Mouse (Mus musculus): ENCODE results near the gene Fnip1. TPM values are rescaled to one million over a fixed set of nuclear protein-coding genes. Genes with fewer than 3 reads are reported as not detected.
A peak's percentile ranks its signal among the peaks of the same experiment; 100 is the strongest.
"Not testable (repeated sequence)": the region's sequence is repeated elsewhere in the genome, so short reads cannot be mapped to it uniquely, and the experiment has no call there.

Fnip1 gene
- total and polyA plus RNA-seq, 3 experiments, result 1.6 to 74.0 (median 56.1) TPM

- ATAC-seq (ENCODE audit: extremely low read depth, insufficient number of reproducible peaks, low FRiP score, poor library complexity, severe bottlenecking) (no peak), DNase-seq (ENCODE audit: low spot score) (no peak)
- no peaks in the 10 kb centered on the region; the same call in 1 of the 2 replicates for H3K27me3 ChIP-seq (ENCODE audit: insufficient read depth, low read length)
- H3K36me3 ChIP-seq (replicated peaks), result peaks cover 19% of the 10 kb centered on the region
- no peak for TF ChIP-seq CTCF (IDR thresholded peaks at IDR 0.05; ENCODE audit: low read depth, low read length)
- no peak for TF ChIP-seq POLR2AphosphoS5 (IDR thresholded peaks at IDR 0.05; ENCODE audit: insufficient replicate concordance, low read depth, low read length)
- TF ChIP-seq GATA2 (IDR thresholded peaks at IDR 0.05; ENCODE audit: borderline replicate concordance, low read depth, low read length), result no peak
- TF ChIP-seq GATA1 (IDR thresholded peaks at IDR 0.05; ENCODE audit: borderline replicate concordance, low read length), result no peak
- H3K9me3 ChIP-seq (replicated peaks), result no peaks in the 10 kb centered on the region
- peak overlapping the region; percentile 92 for H3K4me3 ChIP-seq (ENCODE audit: low read depth, low read length)
- peaks cover 20% of the 10 kb centered on the region for H3K4me1 ChIP-seq (ENCODE audit: insufficient read depth, low read depth, low read length)
Measured at GRCm38 (mm10) chr11:54439691-54440029, 1.7 kb downstream of the Fnip1 start.

- not testable (repeated sequence) for ATAC-seq (ENCODE audit: extremely low read depth, insufficient number of reproducible peaks, low FRiP score, poor library complexity, severe bottlenecking); H3K4me3 ChIP-seq (ENCODE audit: low read depth, low read length); H3K9me3 ChIP-seq (replicated peaks); DNase-seq (ENCODE audit: low spot score); H3K27me3 ChIP-seq (ENCODE audit: insufficient read depth, low read length); H3K4me1 ChIP-seq (ENCODE audit: insufficient read depth, low read depth, low read length); H3K36me3 ChIP-seq (replicated peaks)
Measured at GRCm38 (mm10) chr11:54450757-54451156, 12.8 kb downstream of the Fnip1 start.

GRCm38 (mm10) chr11:54454516-54454915, 16.5 kb downstream of the Fnip1 start:
- Histone ChIP-seq H3K36me3 (replicated peaks) (peaks cover 11% of the 10 kb centered on the region), H3K27me3 (ENCODE audit: insufficient read depth, low read length) (no peaks in the 10 kb centered on the region), H3K4me3 (ENCODE audit: low read depth, low read length) (no peak overlapping the region), H3K4me1 (ENCODE audit: insufficient read depth, low read depth, low read length) (peaks cover 2% of the 10 kb centered on the region), H3K9me3 (replicated peaks) (no peaks in the 10 kb centered on the region)
- DNase-seq (ENCODE audit: low spot score), result no peak
- no peak for TF ChIP-seq POLR2AphosphoS5 (IDR thresholded peaks at IDR 0.05; ENCODE audit: insufficient replicate concordance, low read depth, low read length)
- no peak for TF ChIP-seq TAL1 (conservative IDR thresholded peaks at IDR 0.05; ENCODE audit: low read depth, low read length)
- TF ChIP-seq GATA2 (IDR thresholded peaks at IDR 0.05; ENCODE audit: borderline replicate concordance, low read depth, low read length), result no peak
- ATAC-seq (ENCODE audit: extremely low read depth, insufficient number of reproducible peaks, low FRiP score, poor library complexity, severe bottlenecking), result no peak

GRCm38 (mm10) chr11:54456875-54457274, 18.9 kb downstream of the Fnip1 start:
- ATAC-seq (ENCODE audit: extremely low read depth, insufficient number of reproducible peaks, low FRiP score, poor library complexity, severe bottlenecking) (no peak), DNase-seq (ENCODE audit: low spot score) (no peak)
- Histone ChIP-seq H3K4me3 (ENCODE audit: low read depth, low read length) (no peak overlapping the region), H3K9me3 (replicated peaks) (0 out of 2 replicates have a peak, but pooled peaks cover 1% of the 10 kb centered on the region), H3K36me3 (replicated peaks) (peaks cover 6% of the 10 kb centered on the region), H3K4me1 (ENCODE audit: insufficient read depth, low read depth, low read length) (peaks cover 2% of the 10 kb centered on the region), H3K27me3 (ENCODE audit: insufficient read depth, low read length) (no peaks in the 10 kb centered on the region)
- no peak for TF ChIP-seq TAL1 (conservative IDR thresholded peaks at IDR 0.05; ENCODE audit: low read depth, low read length)
- no peak for TF ChIP-seq POLR2AphosphoS5 (IDR thresholded peaks at IDR 0.05; ENCODE audit: insufficient replicate concordance, low read depth, low read length)
- TF ChIP-seq GATA2 (IDR thresholded peaks at IDR 0.05; ENCODE audit: borderline replicate concordance, low read depth, low read length), result no peak
- no peak for TF ChIP-seq CTCF (IDR thresholded peaks at IDR 0.05; ENCODE audit: low read depth, low read length)
- TF ChIP-seq GATA1 (IDR thresholded peaks at IDR 0.05; ENCODE audit: borderline replicate concordance, low read length), result no peak

GRCm38 (mm10) chr11:54458168-54458567, 20.2 kb downstream of the Fnip1 start:
- H3K36me3 ChIP-seq (replicated peaks), result peaks cover 11% of the 10 kb centered on the region
- H3K4me3 ChIP-seq (ENCODE audit: low read depth, low read length), result no peak overlapping the region
- peaks cover 6% of the 10 kb centered on the region for H3K9me3 ChIP-seq (replicated peaks)
- ATAC-seq (ENCODE audit: extremely low read depth, insufficient number of reproducible peaks, low FRiP score, poor library complexity, severe bottlenecking), result no peak
- peaks cover 2% of the 10 kb centered on the region for H3K4me1 ChIP-seq (ENCODE audit: insufficient read depth, low read depth, low read length)
- TF ChIP-seq CTCF (IDR thresholded peaks at IDR 0.05; ENCODE audit: low read depth, low read length) (no peak), GATA1 (IDR thresholded peaks at IDR 0.05; ENCODE audit: borderline replicate concordance, low read length) (no peak), TAL1 (conservative IDR thresholded peaks at IDR 0.05; ENCODE audit: low read depth, low read length) (no peak), GATA2 (IDR thresholded peaks at IDR 0.05; ENCODE audit: borderline replicate concordance, low read depth, low read length) (no peak), POLR2AphosphoS5 (IDR thresholded peaks at IDR 0.05; ENCODE audit: insufficient replicate concordance, low read depth, low read length) (no peak)
- H3K27me3 ChIP-seq (ENCODE audit: insufficient read depth, low read length), result no peaks in the 10 kb centered on the region
- DNase-seq (ENCODE audit: low spot score), result no peak

GRCm38 (mm10) chr11:54464557-54465244, 26.7 kb downstream of the Fnip1 start:
- TF ChIP-seq TAL1 (conservative IDR thresholded peaks at IDR 0.05; ENCODE audit: low read depth, low read length), result no peak
- TF ChIP-seq GATA1 (IDR thresholded peaks at IDR 0.05; ENCODE audit: borderline replicate concordance, low read length), result no peak
- TF ChIP-seq GATA2 (IDR thresholded peaks at IDR 0.05; ENCODE audit: borderline replicate concordance, low read depth, low read length), result no peak
- no peak for TF ChIP-seq POLR2AphosphoS5 (IDR thresholded peaks at IDR 0.05; ENCODE audit: insufficient replicate concordance, low read depth, low read length)
- no peak for TF ChIP-seq CTCF (IDR thresholded peaks at IDR 0.05; ENCODE audit: low read depth, low read length)
- Histone ChIP-seq H3K36me3 (replicated peaks) (peaks cover 23% of the 10 kb centered on the region), H3K4me3 (ENCODE audit: low read depth, low read length) (no peak overlapping the region), H3K27me3 (ENCODE audit: insufficient read depth, low read length) (no peaks in the 10 kb centered on the region), H3K4me1 (ENCODE audit: insufficient read depth, low read depth, low read length) (peaks cover 12% of the 10 kb centered on the region), H3K9me3 (replicated peaks) (peaks cover 6% of the 10 kb centered on the region)
- ATAC-seq (ENCODE audit: extremely low read depth, insufficient number of reproducible peaks, low FRiP score, poor library complexity, severe bottlenecking), result no peak
- no peak for DNase-seq (ENCODE audit: low spot score)

GRCm38 (mm10) chr11:54472231-54472630, 34.2 kb downstream of the Fnip1 start:
- no peak for TF ChIP-seq GATA1 (IDR thresholded peaks at IDR 0.05; ENCODE audit: borderline replicate concordance, low read length)
- TF ChIP-seq GATA2 (IDR thresholded peaks at IDR 0.05; ENCODE audit: borderline replicate concordance, low read depth, low read length), result no peak
- no peak for TF ChIP-seq TAL1 (conservative IDR thresholded peaks at IDR 0.05; ENCODE audit: low read depth, low read length)
- TF ChIP-seq POLR2AphosphoS5 (IDR thresholded peaks at IDR 0.05; ENCODE audit: insufficient replicate concordance, low read depth, low read length), result no peak
- no peak for TF ChIP-seq CTCF (IDR thresholded peaks at IDR 0.05; ENCODE audit: low read depth, low read length)
- H3K9me3 ChIP-seq (replicated peaks), result no peaks in the 10 kb centered on the region
- DNase-seq (ENCODE audit: low spot score), result no peak
- peaks cover 41% of the 10 kb centered on the region for H3K36me3 ChIP-seq (replicated peaks)
- H3K4me3 ChIP-seq (ENCODE audit: low read depth, low read length), result no peak overlapping the region
- no peak for ATAC-seq (ENCODE audit: extremely low read depth, insufficient number of reproducible peaks, low FRiP score, poor library complexity, severe bottlenecking)
- H3K4me1 ChIP-seq (ENCODE audit: insufficient read depth, low read depth, low read length), result peaks cover 5% of the 10 kb centered on the region; the same call in 1 of the 2 replicates
- no peaks in the 10 kb centered on the region for H3K27me3 ChIP-seq (ENCODE audit: insufficient read depth, low read length)

Measured in G1E (cell line).